Mouse (Mus musculus) kidney, postnatal 25 days (tissue): ENCODE measurements around the gene Dclk3.

Source experiments
- DNase-seq, 2 experiments: peaks; one replicate each; pipeline ENCODE4 v3.0.0; 2021; ENCODE audit warnings: mixed read lengths in 2 of 2

Dclk3 gene

DNA sequence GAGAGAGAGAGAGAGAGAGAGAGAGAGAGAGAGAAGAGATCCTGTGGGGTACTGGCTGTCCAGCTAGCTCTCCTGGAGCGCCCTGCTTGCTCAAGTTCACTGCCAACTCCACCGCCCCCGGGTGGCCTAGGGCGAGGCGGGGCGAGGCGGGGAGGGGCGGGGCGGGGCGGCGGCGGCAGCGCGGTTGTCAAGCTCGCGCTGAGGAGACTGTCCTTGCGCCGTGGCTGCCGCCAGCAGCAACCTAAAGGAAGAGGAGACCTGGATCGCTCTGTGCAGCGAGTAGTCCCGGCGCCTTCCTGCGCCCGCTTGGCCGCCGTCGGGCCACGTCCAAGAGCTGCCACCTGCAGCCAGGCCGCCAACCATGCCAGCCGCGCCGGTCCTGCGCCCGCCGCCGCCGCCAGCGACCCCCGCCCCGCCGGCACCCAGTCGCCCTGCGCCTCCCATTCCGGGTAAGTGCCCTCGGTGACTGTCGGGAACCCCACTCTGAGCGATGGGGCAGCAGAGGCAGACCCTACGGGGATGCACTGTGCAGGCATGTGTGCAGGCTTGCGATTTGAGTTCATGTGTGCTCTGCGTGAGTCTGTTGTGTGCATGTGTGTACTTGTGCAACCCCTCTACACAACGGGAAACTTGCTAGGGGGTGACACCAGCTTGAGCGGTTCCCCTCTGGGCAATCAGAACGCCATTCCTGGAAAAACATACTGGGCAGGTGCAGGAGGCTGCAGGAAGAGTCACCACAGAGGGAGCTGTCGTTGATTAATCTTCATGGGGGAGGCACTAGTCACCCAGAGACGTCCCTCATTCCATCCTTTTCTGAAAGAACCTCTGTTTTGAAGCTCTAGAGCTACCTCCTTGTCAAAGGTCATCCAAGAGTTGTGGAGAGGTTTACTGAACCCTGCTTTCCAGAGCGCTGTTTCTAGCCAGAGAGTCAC lies at the start of gene Dclk3:
Gene Dclk3, plus strand, starts transcription at position 178 of the 932 bp plus-strand sequence.
- peak; percentile 75 to 90 for DNase-seq

DNA sequence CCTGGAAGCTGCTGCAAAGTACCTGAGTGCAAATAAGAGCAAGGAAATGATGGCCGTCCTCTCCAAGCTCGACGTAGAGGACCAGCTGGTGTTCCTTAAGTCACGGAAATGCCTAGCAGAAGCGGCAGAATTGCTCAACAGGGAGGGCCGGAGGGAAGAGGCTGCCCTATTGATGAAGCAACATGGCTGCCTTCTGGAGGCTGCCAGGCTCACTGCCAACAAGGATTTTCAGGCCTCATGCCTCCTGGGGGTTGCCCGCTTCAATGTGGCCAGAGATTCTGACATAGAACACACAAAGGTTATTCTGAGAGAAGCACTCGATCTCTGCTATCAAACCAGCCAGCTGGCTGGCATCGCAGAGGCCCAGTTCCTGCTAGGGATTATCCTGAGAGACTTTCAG lies 48.9 kb upstream of the Dclk3 start:
- peak in 1 of 2 experiments; percentile 40 for DNase-seq

DNA sequence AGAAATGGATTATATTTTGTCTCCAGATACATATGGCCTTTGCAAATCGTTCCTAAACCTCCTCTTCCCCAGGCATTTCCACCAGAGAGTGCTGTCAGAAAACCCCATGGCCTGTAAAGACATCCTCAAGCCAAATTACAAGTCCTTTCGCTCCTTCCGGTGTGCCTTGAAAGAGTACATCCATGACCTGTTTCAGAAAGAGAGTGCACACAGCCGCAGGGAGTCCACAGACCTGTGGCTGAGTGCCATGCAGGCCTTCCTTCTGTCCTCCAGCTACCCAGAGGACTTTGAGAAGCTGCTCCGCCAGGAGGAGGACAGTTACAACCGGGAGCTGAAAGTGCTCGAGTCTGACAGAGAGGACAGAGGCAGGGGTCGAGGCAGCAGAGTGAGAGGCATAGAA lies 47.8 kb upstream of the Dclk3 start:
- DNase-seq = no peak

DNA sequence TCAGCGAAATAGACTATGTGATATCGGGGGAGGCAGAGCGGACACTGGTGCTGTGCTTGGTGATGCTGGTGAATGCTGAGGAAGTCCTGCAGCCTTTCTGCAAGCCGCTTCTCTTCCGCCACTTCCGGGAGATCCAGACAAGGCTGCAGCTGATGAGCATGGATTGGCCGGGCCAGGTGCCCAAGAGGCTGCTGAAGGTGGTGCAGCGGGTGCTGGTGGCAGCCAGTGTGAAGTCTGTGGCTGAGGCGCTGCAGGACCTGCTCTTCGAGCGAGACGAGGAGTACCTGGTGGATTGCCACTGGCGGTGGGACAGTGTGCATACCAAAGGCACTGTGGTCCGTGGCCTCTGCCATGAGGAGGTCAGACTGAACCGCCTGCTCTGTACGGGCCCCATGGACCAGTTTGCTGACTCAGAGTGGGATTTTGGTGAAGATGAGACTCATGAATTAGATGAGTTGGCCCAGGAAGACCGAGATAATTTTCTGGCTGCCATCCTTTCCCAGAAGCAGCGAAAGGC lies 46.9 kb upstream of the Dclk3 start:
- DNase-seq = no peak

DNA sequence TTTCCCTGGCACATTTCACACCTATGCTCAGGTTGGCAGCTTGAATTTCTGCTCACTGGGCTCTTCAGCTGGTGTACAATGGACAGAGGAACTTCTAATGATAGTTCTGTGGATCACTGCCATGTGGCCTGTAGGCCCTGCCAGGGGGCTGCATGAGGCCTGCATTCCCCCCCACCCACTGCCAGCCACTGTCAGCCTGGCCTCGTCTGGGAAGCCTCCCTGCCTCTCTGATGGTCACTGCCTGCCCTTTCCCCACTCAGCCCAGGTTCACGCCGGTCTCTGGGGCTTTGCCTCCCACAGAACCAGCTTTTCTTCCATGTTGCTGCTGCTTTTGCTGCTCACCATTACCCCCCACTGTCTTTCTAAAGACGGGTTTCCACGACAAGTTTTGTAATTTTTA lies 43.6 kb upstream of the Dclk3 start:
- no peak for DNase-seq

DNA sequence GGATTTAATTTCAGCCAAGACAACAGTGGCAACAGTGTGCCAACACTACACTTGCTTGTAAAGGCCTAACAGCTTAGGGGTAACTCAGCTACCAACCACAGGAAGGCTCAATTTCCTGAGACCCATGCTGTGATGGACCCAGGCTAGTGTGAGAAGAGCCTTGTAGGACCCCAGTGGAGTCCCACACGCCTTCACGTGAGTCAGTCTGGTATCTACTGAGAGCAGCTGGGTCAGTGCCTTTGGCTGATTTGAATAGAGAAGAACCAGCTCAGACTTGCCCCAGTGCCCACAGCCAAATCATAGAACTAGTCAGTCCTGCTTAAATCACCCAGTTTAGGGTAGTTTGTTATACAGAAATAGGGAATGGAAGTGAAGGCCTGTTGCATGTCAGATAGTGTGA lies 40.8 kb upstream of the Dclk3 start:
- DNase-seq = no peak

DNA sequence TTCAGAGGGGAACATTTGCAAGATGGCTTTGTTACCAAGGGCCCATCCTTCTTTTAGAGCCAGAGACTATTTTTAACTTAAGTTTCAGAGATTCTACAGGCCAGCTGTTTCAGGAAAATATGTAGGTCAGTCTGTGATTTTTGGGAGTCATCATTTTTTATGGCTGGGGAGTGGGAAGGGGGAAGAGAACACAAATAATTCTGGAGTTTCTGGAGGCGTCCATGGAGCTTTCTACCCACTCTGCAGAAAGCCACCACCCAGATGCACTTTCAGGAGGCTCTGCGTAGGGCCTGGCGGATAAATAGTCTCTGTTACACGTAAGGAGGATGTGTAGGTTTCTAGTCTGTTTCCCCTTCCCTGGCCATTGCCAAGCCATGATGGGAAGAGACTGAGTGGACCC lies 38.8 kb upstream of the Dclk3 start:
- DNase-seq = no peak

DNA sequence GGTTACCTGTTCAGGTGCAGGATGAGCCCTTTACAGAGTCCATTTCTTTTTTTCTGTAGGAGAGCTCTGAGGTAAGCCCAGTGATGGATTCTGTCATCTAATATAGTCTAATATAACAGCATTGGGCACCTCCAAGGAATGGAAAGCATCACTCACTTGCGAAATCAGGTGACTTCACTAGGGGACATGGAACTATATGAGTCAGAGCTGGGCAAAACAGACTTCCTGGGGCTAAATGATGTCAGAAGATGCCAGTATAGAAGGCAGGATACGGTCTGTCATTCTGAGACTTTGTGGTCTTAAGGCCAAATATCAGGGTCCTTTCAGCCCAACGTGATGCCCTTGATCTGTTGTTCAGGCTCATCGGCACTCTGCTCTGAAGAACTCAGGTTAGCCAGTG lies 35.7 kb upstream of the Dclk3 start:
- DNase-seq = no peak

DNA sequence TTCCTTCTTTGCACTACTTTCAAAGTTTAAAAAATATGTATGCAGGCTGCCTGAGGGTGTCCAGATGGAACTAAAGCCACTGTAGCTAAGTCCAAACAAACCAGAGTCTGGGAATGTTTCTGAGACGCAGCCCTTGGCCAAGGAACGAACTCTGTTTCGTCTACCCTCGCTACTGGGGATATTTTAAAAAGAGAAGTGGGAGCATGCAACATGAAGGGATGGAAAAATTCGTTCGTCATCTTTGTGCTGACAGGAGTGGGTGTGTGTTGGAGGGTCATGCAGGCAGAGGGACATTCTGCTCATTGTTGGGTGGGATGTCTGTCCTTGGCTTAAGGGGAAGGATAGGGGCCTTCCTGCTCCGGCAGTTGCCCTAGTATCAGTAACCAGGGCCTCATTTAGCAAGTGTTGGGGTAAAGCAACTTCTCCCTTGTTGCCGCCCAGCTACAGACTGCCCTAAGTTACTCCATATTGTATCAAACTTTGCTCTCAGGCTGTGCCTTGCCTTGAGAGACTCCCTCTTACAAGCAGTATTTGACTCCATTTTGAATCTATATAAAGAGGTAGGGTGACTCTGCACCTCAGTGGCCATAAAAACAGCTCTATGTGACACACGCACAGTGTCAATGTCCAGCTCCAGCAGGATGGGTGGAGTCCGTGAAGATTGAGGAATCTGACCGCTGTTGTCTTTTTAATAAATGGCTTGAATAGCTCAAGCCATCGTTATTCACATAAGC lies 34.4 kb upstream of the Dclk3 start:
- DNase-seq = no peak

DNA sequence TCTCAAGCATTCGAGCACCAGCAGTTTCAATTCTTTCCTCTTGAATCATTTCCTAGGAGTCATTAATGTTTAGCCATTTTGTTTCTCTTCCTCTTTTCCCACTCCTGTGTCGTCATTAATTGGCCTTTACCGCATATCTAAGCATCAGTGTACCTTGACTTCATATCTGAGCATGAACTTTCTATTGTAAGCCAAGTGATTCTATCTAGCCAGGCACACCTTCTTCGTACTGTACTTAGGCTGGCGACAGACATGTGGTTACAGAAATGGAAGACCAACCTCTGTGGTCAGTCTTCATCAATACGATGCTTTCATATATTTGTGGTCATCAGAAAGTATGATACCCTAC lies 33.8 kb upstream of the Dclk3 start:
- DNase-seq = no peak

DNA sequence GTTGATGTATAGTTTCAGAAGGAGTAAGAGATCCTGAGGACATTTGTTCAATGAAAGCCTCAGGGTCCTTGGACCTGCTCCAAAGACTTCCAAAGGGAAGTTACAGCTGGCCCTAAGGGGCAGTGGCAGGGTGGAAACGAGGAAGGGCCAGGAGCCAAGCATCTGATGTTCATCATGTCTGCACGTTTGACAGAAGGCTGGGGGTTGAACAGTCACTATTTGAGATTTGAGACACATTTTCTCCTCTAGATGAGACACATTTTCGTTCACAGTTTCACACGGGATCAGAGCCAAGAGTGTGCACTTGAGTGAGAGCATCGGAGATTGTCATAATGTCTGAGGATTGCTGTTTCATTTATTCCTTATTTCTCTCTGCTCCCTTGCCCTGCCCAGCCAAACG lies 30.9 kb upstream of the Dclk3 start:
- DNase-seq = no peak

DNA sequence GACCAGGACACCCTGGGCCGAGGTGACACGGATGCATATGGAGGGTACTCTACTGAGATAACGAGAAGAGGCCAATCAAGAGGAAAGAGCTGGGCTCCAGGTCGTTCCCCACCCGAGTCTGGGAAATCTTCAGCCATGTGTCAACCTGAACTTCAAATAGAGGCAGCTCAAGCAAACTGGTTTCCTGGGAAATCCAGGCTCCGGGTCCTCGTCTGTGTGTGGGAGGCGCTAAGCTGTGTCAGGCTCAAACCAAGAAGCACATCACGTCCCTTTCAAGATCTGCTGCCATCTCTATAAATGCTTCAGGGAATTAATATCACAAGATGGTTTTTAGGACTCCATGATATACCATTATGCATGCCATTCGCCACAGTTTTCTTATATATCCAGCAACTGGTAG lies 30.5 kb upstream of the Dclk3 start:
- no peak for DNase-seq

DNA sequence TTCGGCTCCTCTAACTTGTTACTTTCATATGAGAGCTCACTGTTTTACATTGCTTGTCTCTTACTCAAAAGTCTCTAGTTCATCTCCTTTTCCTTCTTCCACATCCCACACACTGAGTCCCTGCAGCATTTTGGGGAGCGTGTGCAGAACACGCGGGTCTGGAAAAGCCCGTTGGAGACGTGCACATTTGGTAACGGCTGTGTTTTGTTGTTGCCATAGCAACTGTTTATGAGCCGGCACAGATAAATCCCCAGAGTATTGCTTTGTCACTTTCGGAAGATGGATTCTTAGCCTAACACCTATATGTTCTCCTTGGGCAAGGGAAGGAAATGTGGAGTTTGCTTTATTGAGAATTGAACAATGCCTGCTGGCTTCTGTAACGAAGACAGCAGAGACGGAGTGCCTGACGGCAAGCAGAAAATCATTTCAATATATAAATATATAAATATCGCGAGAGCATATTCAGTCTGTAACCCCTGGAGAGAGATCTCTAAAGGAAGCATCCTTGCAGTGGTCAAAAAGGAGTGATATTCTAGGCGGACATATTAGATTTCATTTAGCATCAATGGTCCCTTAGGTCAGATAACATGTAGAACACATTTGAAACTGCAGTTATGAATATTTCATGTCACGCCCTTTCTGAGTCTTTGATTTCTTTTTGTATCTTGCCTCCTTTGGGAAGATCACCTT lies 26.3 kb upstream of the Dclk3 start:
- DNase-seq = no peak

DNA sequence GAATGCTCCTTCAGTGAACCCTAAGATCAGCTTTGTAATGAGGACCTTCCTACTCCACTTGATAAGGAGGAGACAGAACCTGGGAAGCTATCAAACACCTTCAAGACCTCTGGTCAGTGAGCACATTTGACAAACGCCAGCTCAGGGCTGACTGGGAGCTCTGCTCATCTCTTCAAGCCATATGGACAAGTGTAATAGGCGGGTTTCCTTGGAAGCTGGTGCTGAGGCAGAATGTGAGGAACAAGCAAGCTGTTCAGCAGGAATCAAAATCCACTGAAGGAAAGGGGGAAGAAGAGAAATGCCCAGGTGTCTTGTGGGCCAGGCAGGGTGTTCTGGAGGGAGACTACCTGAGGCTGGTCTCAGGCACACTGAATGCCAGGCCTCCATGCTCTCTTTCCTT lies 17.0 kb upstream of the Dclk3 start:
- DNase-seq = no peak

DNA sequence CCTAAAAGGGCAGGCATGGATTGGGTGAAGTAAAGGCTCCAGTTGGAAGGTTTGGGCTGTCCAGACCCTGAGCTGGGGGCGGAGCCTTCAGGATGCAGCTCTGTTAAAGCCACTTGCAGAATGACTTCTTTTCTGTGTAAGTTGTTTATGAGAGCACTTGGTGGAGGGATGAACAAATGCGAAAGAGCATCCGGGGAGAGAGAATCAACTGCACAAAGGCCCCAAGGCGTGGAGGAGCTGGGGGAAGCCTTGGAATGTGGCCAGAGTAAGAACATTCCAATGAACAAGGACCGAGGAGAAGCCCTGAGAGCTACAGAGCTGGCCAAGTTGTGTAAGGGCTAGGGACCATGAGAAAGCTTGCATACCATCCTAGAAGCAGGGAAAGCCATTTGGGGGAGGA lies 16.3 kb upstream of the Dclk3 start:
- no peak for DNase-seq

DNA sequence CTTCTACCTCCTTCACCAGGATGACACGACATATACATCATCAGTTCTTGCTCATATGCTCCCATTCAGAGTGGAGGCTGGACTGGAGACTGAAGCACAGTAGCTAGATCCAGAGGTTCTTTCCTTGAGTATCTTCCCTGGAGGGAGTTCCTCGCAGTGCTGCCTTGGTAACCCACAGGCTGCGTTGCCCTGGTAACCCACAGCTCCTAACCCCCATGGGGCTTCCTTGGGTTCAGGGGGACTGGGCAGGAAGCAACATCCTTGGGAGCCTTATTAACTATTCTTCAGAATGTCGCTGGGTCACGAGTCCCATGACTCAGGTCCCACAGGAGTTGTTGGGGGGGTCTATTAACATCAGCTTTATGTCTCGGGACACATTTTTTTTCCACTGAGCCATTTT lies 13.8 kb upstream of the Dclk3 start:
- DNase-seq = no peak

DNA sequence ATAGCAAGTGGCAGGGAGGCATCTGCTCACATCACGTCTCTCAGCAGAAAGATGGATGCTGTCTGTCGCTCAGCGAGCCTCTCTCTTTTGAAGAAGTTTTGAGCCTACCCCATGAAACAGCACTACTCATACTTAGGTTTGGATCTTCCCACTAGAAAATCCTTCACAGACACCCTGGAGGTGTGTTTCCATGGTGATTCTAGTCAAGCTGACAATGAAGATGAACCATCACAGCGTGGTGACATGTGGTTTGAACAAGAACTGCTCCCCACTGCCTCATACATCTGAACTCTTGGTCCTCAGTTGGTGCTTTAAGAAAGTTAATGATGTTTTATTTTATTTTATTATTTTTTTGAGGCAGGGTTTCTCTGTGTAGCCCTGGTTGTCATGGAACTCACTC lies 12.9 kb upstream of the Dclk3 start:
- no peak for DNase-seq

DNA sequence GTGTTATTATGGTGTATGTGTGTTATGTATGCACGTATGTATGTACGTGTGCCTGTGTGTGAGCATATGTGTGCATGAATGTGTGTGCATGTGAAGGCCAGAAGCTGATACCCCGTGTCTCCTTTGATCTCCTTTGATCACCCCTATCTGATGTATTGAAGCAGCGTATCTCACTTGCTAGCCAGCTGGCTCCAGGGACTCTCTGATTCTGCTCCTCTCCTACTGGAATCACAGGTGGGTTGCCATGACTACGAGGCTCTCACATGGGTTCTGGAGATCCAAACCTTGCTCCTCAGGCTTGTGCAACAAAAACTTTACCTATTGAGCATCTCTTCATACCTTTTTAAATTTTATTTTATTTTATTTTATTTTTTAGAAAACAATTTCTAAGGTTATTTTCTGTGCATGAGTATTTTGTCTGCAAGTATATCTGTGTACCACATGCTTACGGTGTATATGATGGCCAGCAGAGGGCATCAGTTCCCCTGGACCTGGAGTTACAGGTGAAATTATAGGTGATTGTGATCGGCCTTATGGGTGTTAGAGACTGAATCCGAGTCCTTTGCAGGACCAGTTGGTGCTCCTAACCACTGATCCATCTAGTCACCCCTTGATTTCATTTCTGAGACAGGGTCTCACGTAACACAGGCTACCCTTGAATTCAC lies 10.9 kb upstream of the Dclk3 start:
- peak; percentile 57 to 68 for DNase-seq

DNA sequence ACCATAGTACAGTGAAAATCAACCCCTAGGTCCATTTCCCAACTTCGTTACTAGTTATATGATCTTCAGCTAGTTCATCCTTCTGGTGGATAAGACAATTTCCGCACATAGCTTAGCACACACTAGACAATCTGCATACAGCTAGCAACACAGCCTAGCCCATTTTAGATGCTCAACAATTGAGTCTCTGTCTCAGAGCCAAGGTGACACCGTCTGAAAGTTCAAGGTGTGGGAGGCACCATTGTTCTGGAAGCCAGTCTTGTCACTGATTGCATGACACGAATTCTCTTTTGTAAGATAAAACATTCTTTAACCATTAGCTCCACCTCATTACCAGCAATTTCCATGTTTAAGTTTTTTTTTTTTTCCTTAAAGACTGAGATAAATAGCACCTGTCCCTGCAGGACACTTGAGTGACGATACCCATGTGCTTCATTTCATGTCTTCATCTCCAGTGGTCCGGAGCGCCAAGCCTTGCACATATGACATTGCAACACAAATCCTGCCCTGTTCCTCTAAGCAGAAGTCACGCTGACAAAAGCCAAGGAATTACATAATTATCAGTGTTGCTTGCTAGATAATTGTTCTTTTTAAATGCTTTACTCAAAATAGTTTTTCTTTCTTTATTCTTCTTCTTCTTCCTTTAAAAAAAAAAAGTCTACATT lies 10.1 kb upstream of the Dclk3 start:
- no peak for DNase-seq

DNA sequence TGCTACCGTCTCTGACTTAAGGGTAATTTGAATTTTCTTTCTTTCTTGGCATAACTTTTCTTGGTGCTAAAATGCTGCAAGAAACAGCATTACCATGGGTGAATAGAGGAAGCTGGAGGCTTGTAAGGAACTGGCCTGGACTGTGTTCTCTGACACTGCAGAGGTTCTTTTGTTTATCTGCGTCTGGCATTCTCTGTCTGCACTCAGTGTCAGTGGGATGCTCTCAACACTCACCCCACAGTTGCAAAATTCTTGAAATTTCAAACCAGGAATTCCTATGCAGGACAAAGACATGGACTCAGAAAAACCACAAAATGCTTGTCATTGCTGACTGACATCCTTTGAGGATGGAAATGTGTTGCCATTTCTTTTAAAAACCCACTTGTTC lies 9.5 kb upstream of the Dclk3 start:
- no peak for DNase-seq

DNA sequence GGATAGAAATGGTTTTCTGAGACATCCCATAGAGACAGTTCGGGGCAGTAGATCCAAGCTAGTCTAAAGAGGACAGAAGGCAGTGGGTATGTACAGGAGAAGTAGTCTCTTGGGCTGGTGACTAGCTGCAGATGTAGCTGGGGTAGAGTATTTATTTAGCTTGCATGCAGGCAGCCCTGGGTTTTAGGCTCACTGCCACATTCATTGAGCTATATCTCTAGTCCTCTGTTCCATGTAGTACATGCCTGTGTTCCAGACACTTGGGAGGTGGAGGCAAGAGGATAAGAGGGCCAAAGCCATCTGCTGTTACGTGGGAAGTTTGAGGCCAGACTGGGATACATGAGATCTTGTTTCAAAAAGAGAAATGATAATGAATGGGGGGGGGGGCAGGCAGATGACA lies 3.5 kb upstream of the Dclk3 start:
- DNase-seq = no peak

DNA sequence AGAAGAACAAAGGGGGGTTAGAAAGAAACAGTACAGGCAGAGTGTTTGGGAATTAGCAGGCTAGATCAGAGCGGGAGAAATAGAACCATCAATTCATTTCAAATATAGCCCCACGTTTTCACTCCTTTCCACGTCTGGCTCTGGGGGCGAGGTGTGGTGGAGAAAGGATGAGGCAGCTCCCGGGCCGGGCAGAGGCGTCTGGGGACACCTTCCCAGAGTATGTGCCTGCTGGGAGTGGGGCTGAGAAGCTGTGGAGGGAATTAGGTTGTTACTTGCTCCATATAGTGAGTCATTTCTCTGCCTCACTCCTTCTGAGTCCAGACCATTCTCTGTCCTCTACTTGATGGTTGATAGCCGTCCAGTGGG lies 938 bp downstream of the Dclk3 start:
- DNase-seq = no peak

DNA sequence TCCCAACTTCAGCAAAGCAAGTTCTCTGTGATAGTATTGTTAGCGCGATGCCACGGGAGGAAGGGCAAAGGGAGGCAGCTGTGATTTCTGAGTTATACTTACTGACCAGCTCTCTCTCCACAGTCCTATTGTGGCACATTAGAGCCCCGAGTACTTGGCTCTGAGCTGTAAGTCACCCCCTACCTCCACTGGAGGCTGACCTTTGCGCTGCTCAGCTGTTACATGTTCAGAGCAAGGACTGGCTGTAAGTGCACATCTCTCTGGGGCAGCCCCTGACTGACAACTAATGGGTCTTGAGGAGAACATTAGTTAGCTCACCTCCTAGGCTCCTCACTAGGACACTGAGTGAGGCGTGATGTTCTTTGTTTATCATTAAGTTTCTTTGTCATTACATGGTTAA lies 1.6 kb downstream of the Dclk3 start:
- peak; percentile 70 to 90 for DNase-seq
